Mouse (Mus musculus): ENCODE data around the gene Sh3bgrl2.

Gene Sh3bgrl2

GRCm38 (mm10) chr9:83628669-83629612, 80.8 kb downstream of the Sh3bgrl2 start:
- DNase-seq (ENCODE audit: low spot score) = no peak

- no peak for DNase-seq (ENCODE audit: low spot score)
Measured at GRCm38 (mm10) chr9:83630341-83630740, 82.2 kb downstream of the Sh3bgrl2 start.

GRCm38 (mm10) chr9:83631920-83632319, 83.8 kb downstream of the Sh3bgrl2 start:
- no peak for DNase-seq (ENCODE audit: low spot score)

- no peak for DNase-seq (ENCODE audit: low spot score)
Measured at GRCm38 (mm10) chr9:83634703-83635102, 86.6 kb downstream of the Sh3bgrl2 start.

GRCm38 (mm10) chr9:83635997-83636396, 87.9 kb downstream of the Sh3bgrl2 start:
- DNase-seq (ENCODE audit: low spot score) = no peak

- no peak for DNase-seq (ENCODE audit: low spot score)
Measured at GRCm38 (mm10) chr9:83643139-83643538, 95.0 kb downstream of the Sh3bgrl2 start.

GRCm38 (mm10) chr9:83643833-83644232, 95.7 kb downstream of the Sh3bgrl2 start:
- no peak for DNase-seq (ENCODE audit: low spot score)

GRCm38 (mm10) chr9:83646215-83646614, 98.1 kb downstream of the Sh3bgrl2 start:
- no peak for DNase-seq (ENCODE audit: low spot score)

GRCm38 (mm10) chr9:83646691-83647090, 98.6 kb downstream of the Sh3bgrl2 start:
- DNase-seq (ENCODE audit: low spot score) = no peak

- no peak for DNase-seq (ENCODE audit: low spot score)
Measured at GRCm38 (mm10) chr9:83647919-83648705, 100.0 kb downstream of the Sh3bgrl2 start.

- DNase-seq (ENCODE audit: low spot score) = no peak
Measured at GRCm38 (mm10) chr9:83648733-83649132, 100.6 kb downstream of the Sh3bgrl2 start.

GRCm38 (mm10) chr9:83652015-83652414, 103.9 kb downstream of the Sh3bgrl2 start:
- no peak for DNase-seq (ENCODE audit: low spot score)

GRCm38 (mm10) chr9:83652590-83653172, 104.6 kb downstream of the Sh3bgrl2 start:
- no peak for DNase-seq (ENCODE audit: low spot score)

GRCm38 (mm10) chr9:83654601-83655000, 106.5 kb downstream of the Sh3bgrl2 start:
- no peak for DNase-seq (ENCODE audit: low spot score)

GRCm38 (mm10) chr9:83656960-83657651, 109.0 kb downstream of the Sh3bgrl2 start:
- no peak for DNase-seq (ENCODE audit: low spot score)

- DNase-seq (ENCODE audit: low spot score) = no peak
Measured at GRCm38 (mm10) chr9:83657652-83658002, 109.5 kb downstream of the Sh3bgrl2 start.

GRCm38 (mm10) chr9:83659081-83659480, 111.0 kb downstream of the Sh3bgrl2 start:
- no peak for DNase-seq (ENCODE audit: low spot score)

GRCm38 (mm10) chr9:83661811-83662210, 113.7 kb downstream of the Sh3bgrl2 start:
- no peak for DNase-seq (ENCODE audit: low spot score)

GRCm38 (mm10) chr9:83663981-83664897, 116.1 kb downstream of the Sh3bgrl2 start:
- DNase-seq (ENCODE audit: low spot score) = no peak

- DNase-seq (ENCODE audit: low spot score) = no peak
Measured at GRCm38 (mm10) chr9:83664951-83665350, 116.8 kb downstream of the Sh3bgrl2 start.

GRCm38 (mm10) chr9:83667031-83667430, 118.9 kb downstream of the Sh3bgrl2 start:
- DNase-seq (ENCODE audit: low spot score) = no peak

All from urinary bladder, postnatal 10 days (tissue).